Mouse (Mus musculus) frontal cortex, adult 2 months (tissue): ENCODE measurements around the gene E030018B13Rik. TPM values are rescaled to one million over a fixed set of nuclear protein-coding genes. Genes with fewer than 3 reads are reported as not detected.

ENCODE experiments used
- DNase-seq, 2 experiments: peaks; one replicate each; pipeline ENCODE4 v3.0.0; 2022; ENCODE audit warnings: low spot score in 1 of 2; ENCODE audit errors: extremely low spot score in 1 of 2
- polyA plus RNA-seq: library from polyadenylated mRNA; depleted of rRNA; stranded (reverse); fragments of >200 nt; gene quantifications from 2 replicates; pipeline ENCODE4 v1.2.3, GENCODE M21; 2012; rRNA removed

The E030018B13Rik gene
- polyA plus RNA-seq, 1 experiment = not detected

DNA sequence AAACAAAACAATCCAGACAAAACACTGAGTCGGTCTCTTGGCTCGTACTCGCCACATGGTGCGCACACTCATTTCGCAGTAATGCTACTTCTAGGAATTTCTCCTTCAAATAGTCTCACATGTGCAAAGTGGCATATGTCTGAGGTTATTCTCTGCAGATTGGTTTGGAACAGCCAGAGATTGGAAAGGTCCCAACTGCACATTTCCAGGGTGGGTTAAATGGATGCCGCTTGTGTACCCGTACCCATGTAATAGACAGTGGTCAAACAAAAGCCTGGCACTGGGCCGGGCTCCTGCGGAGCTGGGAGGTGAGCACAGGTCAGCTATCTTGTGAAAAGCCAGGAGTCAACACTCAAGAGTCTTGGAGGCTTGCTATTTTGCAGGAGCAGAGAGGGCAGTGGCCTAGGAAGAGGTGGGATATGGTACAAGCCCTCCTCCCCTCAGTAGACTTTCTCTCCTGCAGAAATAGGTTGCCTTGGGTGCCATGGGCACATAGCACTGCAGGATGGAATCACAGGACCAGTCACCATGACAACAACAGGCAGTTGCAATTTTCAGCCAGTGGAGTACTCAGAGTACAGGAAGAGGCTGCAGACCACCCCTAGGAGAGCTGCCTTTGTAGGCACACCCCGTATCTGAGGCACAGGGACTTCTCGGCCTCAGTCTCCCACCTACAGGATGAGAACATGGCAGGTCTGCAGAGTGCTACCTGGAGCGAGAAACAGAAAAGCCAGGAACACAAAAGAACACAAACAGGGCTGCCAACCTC lies 41.4 kb downstream of the E030018B13Rik start:
- peak in 1 of 2 experiments; percentile 43 for DNase-seq

DNA sequence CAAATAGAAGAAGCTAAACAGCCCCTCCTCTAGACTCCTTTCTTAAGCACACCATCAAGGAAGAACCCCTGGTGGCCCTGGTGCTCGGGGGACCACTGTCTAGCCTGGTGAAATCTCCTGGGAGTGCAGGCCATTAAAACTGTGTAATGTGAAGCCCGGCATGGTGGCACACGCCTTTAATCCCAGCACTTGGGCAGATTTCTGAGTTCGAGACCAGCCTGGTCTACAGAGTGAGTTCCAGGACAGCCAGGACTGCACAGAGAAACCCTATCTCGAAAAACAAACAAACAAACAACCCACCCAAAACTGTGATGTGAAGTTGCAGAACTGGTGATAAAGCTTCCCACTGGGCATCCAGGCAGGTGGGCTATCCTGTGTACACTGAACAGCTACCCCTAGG lies 47.0 kb downstream of the E030018B13Rik start:
- no peak for DNase-seq

DNA sequence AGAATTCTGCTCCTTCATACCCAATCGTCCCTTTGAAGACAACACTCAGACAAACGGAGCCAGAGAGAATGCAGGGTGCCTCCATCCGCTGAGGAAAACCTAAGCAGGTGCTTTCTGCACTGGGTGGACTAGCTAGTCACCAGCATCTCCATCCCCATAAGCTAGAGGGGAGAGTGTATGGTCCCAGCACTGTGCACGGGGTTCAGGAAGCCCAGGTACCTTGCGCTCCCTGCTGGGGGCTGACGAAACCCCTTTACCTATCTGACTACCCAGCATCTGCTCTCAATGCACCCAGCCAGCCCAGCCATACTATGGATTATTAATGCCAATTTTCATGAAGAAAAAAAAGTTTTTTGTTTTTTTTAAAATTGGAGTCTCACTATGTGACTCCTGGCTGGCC lies 47.5 kb downstream of the E030018B13Rik start:
- no peak for DNase-seq

DNA sequence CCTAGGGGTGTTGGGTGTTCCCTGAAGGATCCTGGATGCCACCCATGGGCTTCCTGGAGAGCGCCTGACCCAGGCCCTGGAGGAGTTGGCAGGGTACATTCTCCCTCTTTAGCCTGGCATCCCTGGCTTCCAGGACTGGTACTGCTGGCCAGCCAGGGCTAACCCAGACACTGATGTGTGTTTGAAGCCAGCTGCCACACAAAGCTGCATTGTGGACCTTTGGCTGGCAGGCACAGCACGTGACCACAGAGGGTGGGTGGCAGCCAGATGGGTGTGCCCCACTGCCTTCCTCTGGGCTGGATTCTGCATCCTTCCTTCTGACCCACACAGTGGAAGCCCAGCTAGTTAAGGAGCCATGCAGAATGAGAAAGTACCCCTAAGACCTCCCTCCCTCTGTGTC lies 48.5 kb downstream of the E030018B13Rik start:
- DNase-seq = peak; percentile 65 to 77

DNA sequence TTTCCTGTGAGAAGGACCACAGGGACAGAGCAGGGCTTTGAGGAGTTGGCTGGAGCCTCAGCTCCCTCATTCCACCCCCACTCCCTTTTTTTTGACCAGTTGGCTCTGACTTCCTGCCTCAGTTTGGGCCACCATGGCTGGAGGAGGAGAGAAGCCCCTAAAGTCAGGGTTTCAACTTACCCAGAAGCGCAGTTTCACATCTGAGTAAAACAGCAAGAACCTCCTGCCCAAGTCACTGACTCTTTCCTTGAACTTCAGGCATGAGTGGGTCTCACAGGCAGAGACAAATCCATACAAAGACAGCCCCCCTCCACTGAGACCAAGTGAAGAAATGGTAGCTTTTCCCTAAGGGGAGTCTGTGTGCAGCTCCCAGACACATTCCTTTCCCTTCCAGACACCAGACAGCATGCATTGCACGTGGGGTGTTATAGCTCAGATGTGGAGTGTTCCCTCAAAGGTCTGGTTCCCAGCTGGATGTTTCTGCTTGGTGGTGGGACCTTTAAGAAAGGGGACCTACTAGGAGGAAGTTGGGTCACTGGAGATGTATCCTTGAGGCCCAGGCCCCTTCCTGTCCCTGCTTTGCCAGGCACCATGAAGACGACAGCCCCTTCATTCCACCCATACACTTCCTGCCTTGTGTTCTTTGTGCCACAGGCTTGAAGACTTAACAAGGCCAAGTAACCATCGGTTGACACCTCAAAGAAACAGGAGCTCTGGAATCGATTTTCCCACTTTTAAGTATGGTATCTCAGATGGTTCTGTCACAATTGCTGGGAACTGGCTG lies 49.2 kb downstream of the E030018B13Rik start:
- no peak for DNase-seq

DNA sequence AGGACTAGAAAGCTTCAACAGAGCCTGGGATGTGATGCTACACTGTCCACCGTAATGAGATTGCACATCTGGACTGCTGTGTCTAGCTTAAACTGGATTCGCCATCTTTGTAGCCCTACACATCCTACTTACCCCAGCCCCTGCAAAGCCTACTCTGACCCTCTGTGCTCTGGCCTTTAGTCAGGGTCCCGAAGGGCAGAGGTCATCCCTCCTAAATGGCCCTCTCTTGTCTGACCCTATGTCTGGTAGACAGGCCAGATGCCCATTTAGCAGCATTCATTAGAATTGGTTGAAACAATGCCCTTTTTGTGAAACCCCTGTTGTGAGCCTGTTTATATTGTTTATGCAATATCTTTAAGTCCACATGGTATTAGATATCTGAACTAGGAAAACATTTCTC lies 53.3 kb downstream of the E030018B13Rik start:
- no peak for DNase-seq

Other genes with a start within 250 kb of the E030018B13Rik start
- gene Klf13, start 22.1 kb downstream of the E030018B13Rik start, polyA plus RNA-seq = 57.6 and 60.4 TPM in 2 replicates
- 0.27 and 0.44 TPM in 2 replicates for gene Trpm1, start 237.0 kb downstream of the E030018B13Rik start, polyA plus RNA-seq